Mouse (Mus musculus): Measurements from ENCODE around the gene Gm12258. TPM values are rescaled to one million over a fixed set of nuclear protein-coding genes. Genes with fewer than 3 reads are reported as not detected.

The Gm12258 gene
- polyA plus RNA-seq, 1 experiment from 2014 or later: 22.9 TPM

DNA sequence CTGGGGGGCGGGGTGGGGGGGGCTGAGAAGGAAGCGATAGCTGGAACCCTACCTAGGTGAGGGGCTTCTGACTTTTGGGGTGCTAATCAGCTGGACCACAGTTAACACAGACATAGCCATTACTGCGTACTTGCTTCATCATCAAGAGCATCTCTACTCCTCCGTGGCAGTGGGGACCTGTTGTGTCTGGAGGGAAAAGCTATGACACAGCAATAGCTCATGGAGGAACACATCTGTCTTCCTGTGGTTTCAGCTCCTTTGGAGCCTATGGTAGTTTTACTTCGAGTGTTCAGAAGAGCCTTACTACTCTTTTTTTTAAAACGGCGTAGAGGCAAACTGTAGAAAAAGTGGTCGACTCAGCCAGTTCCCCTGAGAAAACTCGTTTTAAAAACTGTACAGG, 678 bp downstream of the Gm12258 start:
- Histone ChIP-seq H3K9me3 (no peaks in the 10 kb centered on the region), H3K4me3 (peak overlapping the region; percentile 81), H3K27me3 (no peaks in the 10 kb centered on the region), H3K36me3 (peaks cover 33% of the 10 kb centered on the region), H3K27ac (replicated peaks) (no peak overlapping the region), H3K4me2 (replicated peaks) (peak overlapping the region; percentile 62), H3K9ac (replicated peaks) (peak overlapping the region; percentile 89), H3K4me1 (peaks cover 13% of the 10 kb centered on the region)
- peak; percentile 12; the same call in 1 of the 2 replicates for ATAC-seq (replicated peaks)
- 50% methylated on average over 9 of the region's 9 CpGs for WGBS

- no peaks in the 10 kb centered on the region for H3K27me3 ChIP-seq
- H3K4me2 ChIP-seq (replicated peaks): no peak overlapping the region
- no peaks in the 10 kb centered on the region for H3K9me3 ChIP-seq
- no peak overlapping the region for H3K4me3 ChIP-seq
- 65% methylated on average over 2 of the region's 2 CpGs for WGBS
- no peak overlapping the region for H3K27ac ChIP-seq (replicated peaks)
- no peak for ATAC-seq (replicated peaks)
- H3K9ac ChIP-seq (replicated peaks): no peak overlapping the region
- H3K36me3 ChIP-seq: peaks cover 53% of the 10 kb centered on the region
- H3K4me1 ChIP-seq: peaks cover 13% of the 10 kb centered on the region
These were observed 2.8 kb downstream of the Gm12258 start for GRCm38 (mm10) chr11:58849731-58850130.

DNA sequence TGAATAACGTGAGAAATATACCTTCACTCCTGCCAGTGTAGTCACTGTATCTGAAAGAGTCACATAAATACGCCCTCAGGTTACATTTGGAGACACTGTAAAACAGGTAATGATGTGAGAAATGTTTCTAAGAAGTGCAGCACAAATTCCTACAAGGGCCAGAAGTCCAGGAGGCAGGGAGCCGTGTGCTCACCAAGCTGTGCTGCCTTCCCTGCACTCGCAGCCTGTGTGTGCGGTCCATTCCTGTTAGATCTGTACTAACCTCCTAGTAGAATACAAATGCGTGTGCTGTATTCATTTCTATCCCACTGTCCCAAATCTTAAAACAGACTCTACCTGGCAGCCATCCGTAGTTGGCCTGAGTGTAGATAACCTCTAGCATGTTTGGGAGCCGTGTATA, 13.8 kb downstream of the Gm12258 start:
- H3K27ac ChIP-seq (replicated peaks): no peak overlapping the region
- no peak overlapping the region for H3K4me2 ChIP-seq (replicated peaks)
- WGBS: 97% methylated on average over 8 of the region's 8 CpGs
- H3K9me3 ChIP-seq: peaks cover 3% of the 10 kb centered on the region; the same call in 1 of the 2 replicates
- H3K4me1 ChIP-seq: no peaks in the 10 kb centered on the region
- no peak for ATAC-seq (replicated peaks)
- peaks cover 53% of the 10 kb centered on the region for H3K36me3 ChIP-seq
- H3K27me3 ChIP-seq: no peaks in the 10 kb centered on the region
- H3K4me3 ChIP-seq: no peak overlapping the region
- no peak overlapping the region for H3K9ac ChIP-seq (replicated peaks)

GRCm38 (mm10) chr11:58867039-58867953, 20.3 kb downstream of the Gm12258 start, which contains the start of gene 2810021J22Rik:
Gene 2810021J22Rik (plus strand): TSS chr11:58867216.
- peaks cover 11% of the 10 kb centered on the region; the same call in 1 of the 2 replicates for H3K36me3 ChIP-seq
- peak within 1 kb of the TSS; percentile 82 for H3K9ac ChIP-seq (replicated peaks)
- no peaks in the 10 kb centered on the region for H3K27me3 ChIP-seq
- H3K4me1 ChIP-seq: peaks cover 12% of the 10 kb centered on the region
- peak within 1 kb of the TSS; percentile 89 for H3K27ac ChIP-seq (replicated peaks)
- ATAC-seq (replicated peaks): peak; percentile 95
- peak within 1 kb of the TSS; percentile 84 for H3K4me3 ChIP-seq
- 4% methylated on average over 37 of the region's 37 CpGs for WGBS
- H3K4me2 ChIP-seq (replicated peaks): peak within 1 kb of the TSS; percentile 66
- no peaks in the 10 kb centered on the region for H3K9me3 ChIP-seq

DNA sequence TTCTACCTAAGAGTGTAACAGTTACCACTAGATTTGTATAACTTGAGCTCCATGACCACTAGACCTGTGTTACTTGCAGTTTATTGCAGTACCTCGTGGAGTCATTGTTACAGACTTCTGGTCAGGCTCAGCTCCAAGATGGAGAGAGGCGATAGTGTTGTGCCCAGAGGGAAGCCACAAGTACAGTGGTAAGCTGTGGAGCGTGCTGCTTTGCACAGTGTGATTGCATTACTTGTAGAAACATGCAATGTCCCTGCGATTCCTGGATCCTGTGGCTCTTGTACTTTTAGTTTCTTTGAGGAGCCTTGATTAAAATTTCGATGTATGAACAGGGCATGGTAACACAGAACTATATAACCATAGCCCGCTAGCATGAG, 21.0 kb downstream of the Gm12258 start:
- ATAC-seq (replicated peaks): no peak
- peaks cover 11% of the 10 kb centered on the region; the same call in 1 of the 2 replicates for H3K36me3 ChIP-seq
- no peak overlapping the region for H3K27ac ChIP-seq (replicated peaks)
- peaks cover 12% of the 10 kb centered on the region for H3K4me1 ChIP-seq
- no peaks in the 10 kb centered on the region for H3K27me3 ChIP-seq
- H3K4me2 ChIP-seq (replicated peaks): peak overlapping the region; percentile 66
- H3K9me3 ChIP-seq: no peaks in the 10 kb centered on the region
- H3K4me3 ChIP-seq: peak overlapping the region; percentile 84
- H3K9ac ChIP-seq (replicated peaks): no peak overlapping the region
- 81% methylated on average over 6 of the region's 6 CpGs for WGBS

DNA sequence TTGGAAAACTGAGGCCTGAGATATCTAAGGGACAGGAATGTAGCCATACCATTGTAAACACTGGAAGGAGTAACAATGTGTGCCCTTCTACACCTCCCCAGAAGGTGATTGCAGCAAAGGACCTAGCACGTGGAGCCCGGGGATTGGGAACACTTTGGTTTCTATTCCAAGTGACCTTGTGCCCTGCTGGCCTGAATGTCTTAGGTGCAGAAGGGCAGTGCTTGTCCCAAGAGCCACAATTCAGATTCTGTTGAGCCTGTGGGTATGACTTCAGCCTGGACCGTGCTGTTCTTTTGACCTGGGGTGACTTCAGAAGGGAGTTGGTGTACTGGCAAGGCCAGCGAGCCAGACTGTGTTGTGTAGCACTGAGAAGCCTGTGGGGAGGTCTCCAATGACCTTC, 24.0 kb downstream of the Gm12258 start:
- ATAC-seq (replicated peaks): no peak

DNA sequence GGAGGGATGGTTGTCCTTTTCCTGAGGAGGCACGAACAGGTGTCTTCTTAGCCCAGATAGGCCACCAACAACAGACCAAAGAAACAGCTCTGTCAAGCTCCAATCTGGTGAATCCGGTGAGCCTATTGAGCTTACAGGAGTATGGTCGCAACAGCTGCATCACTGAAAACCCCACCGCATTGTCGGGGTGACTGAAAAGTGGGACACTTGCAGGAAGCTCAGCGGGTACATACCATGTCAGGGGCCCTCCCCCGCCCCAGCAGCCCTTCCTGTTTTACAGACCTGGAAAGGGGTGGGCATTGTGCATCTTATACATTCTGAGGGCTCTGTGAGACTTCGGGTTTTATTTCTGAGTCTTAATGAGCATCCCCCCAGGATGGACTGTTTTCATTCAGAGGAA, 36.8 kb downstream of the Gm12258 start:
- Histone ChIP-seq H3K4me1 (no peaks in the 10 kb centered on the region), H3K27me3 (no peaks in the 10 kb centered on the region), H3K4me3 (no peak overlapping the region), H3K9me3 (no peaks in the 10 kb centered on the region), H3K4me2 (replicated peaks) (no peak overlapping the region), H3K9ac (replicated peaks) (no peak overlapping the region), H3K36me3 (peaks cover 46% of the 10 kb centered on the region), H3K27ac (replicated peaks) (no peak overlapping the region)
- WGBS: 89% methylated on average over 8 of the region's 8 CpGs
- no peak for ATAC-seq (replicated peaks)

More for the DNA sequence above, 24.0 kb downstream of the Gm12258 start:
- Histone ChIP-seq H3K9me3 (no peaks in the 10 kb centered on the region), H3K27me3 (no peaks in the 10 kb centered on the region), H3K4me1 (peaks cover 12% of the 10 kb centered on the region), H3K36me3 (peaks cover 14% of the 10 kb centered on the region; the same call in 1 of the 2 replicates), H3K4me3 (no peak overlapping the region), H3K9ac (replicated peaks) (no peak overlapping the region), H3K27ac (replicated peaks) (no peak overlapping the region), H3K4me2 (replicated peaks) (no peak overlapping the region)
- WGBS: 91% methylated on average over 4 of the region's 4 CpGs

DNA sequence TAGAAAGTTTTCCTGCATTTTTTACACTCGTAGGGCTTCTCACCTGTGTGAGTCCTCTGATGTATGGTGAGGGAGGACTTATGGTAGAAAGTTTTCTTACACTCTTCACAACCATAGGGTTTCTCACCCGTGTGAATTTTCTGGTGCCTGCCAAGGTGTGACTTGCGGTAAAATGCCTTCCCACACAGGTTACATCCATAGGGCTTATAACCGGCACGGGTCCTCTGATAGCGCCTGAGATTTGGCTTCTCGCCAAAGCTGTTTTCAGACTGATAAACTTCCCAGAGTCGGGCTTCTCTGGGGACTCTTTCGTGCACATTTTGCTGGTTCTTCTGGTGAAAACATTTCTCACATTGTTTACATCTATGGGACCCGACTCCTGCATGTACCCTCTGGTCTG, 43.6 kb downstream of the Gm12258 start:
- 93% methylated on average over 10 of the region's 10 CpGs for WGBS
- H3K4me1 ChIP-seq: no peaks in the 10 kb centered on the region
- ATAC-seq (replicated peaks): no peak
- no peak overlapping the region for H3K9ac ChIP-seq (replicated peaks)
- H3K27me3 ChIP-seq: no peaks in the 10 kb centered on the region
- H3K4me2 ChIP-seq (replicated peaks): no peak overlapping the region
- peaks cover 58% of the 10 kb centered on the region for H3K36me3 ChIP-seq
- H3K9me3 ChIP-seq: no peaks in the 10 kb centered on the region
- no peak overlapping the region for H3K4me3 ChIP-seq
- no peak overlapping the region for H3K27ac ChIP-seq (replicated peaks)

GRCm38 (mm10) chr11:58894456-58894855, 47.5 kb downstream of the Gm12258 start:
- no peaks in the 10 kb centered on the region for H3K4me1 ChIP-seq
- no peak for ATAC-seq (replicated peaks)
- no peak overlapping the region for H3K27ac ChIP-seq (replicated peaks)
- H3K27me3 ChIP-seq: no peaks in the 10 kb centered on the region
- 69% methylated on average over 6 of the region's 6 CpGs for whole genome bisulfite sequencing
- no peak overlapping the region for H3K9ac ChIP-seq (replicated peaks)
- H3K4me3 ChIP-seq: no peak overlapping the region
- H3K4me2 ChIP-seq (replicated peaks): no peak overlapping the region
- peaks cover 66% of the 10 kb centered on the region for H3K36me3 ChIP-seq
- H3K9me3 ChIP-seq: no peaks in the 10 kb centered on the region

DNA sequence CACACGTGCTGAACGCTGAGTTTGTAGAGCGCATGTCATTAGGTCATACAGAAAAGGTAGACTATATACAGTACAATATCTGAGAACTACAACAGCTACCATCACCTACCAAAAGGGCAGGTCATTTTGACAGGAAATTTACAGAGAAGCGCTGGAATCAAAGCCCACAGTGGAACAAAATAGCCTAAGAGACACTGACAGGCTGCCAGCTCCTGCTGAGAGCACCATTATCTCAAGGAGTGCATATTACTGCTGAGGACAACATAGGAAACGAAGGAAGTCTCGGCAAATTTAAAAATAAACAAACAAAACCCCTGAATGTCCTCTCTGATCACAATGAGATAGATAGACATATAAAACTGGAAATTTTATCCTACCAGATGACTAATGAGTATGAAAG, 50.5 kb downstream of the Gm12258 start:
- WGBS: 78% methylated on average over 6 of the region's 6 CpGs
- Histone ChIP-seq H3K4me2 (replicated peaks) (no peak overlapping the region), H3K27ac (replicated peaks) (no peak overlapping the region), H3K36me3 (peaks cover 52% of the 10 kb centered on the region), H3K27me3 (no peaks in the 10 kb centered on the region), H3K4me3 (no peak overlapping the region), H3K9me3 (no peaks in the 10 kb centered on the region), H3K9ac (replicated peaks) (no peak overlapping the region), H3K4me1 (peaks cover 5% of the 10 kb centered on the region)
- no peak for ATAC-seq (replicated peaks)

GRCm38 (mm10) chr11:58901080-58901479, 54.1 kb downstream of the Gm12258 start:
- no peak overlapping the region for H3K4me2 ChIP-seq (replicated peaks)
- no peaks in the 10 kb centered on the region for H3K27me3 ChIP-seq
- H3K27ac ChIP-seq (replicated peaks): no peak overlapping the region
- H3K36me3 ChIP-seq: peaks cover 28% of the 10 kb centered on the region
- H3K4me1 ChIP-seq: peaks cover 17% of the 10 kb centered on the region
- H3K9me3 ChIP-seq: no peaks in the 10 kb centered on the region
- H3K4me3 ChIP-seq: no peak overlapping the region
- no peak for ATAC-seq (replicated peaks)
- no peak overlapping the region for H3K9ac ChIP-seq (replicated peaks)

- ATAC-seq (replicated peaks): peak; percentile 99
- Histone ChIP-seq H3K27me3 (no peaks in the 10 kb centered on the region), H3K4me1 (peaks cover 17% of the 10 kb centered on the region), H3K27ac (replicated peaks) (peak within 1 kb of the TSS; percentile 76), H3K9me3 (no peaks in the 10 kb centered on the region), H3K36me3 (peaks cover 19% of the 10 kb centered on the region), H3K4me3 (peak within 1 kb of the TSS; percentile 78), H3K4me2 (replicated peaks) (peak within 1 kb of the TSS; percentile 57), H3K9ac (replicated peaks) (peak within 1 kb of the TSS; percentile 74)
- WGBS: under 1% methylated on average over 40 of the region's 40 CpGs
These were observed 56.8 kb downstream of the Gm12258 start, which contains the start of gene Zfp39 for GRCm38 (mm10) chr11:58903511-58904409. Gene Zfp39 (minus strand): TSS chr11:58904225.
